Mouse (Mus musculus) urinary bladder, postnatal 36 days (tissue): ENCODE data around the gene Bcap29.
"Not testable (repeated sequence)": the region's sequence is repeated elsewhere in the genome, so short reads cannot be mapped to it uniquely, and the experiment has no call there.

Experiments used
- DNase-seq, 2 experiments: peaks; one replicate each; pipeline ENCODE4 v3.0.0; 2022; ENCODE audit warnings: low spot score in 2 of 2, mixed read lengths in 1 of 2

Bcap29 gene

DNA sequence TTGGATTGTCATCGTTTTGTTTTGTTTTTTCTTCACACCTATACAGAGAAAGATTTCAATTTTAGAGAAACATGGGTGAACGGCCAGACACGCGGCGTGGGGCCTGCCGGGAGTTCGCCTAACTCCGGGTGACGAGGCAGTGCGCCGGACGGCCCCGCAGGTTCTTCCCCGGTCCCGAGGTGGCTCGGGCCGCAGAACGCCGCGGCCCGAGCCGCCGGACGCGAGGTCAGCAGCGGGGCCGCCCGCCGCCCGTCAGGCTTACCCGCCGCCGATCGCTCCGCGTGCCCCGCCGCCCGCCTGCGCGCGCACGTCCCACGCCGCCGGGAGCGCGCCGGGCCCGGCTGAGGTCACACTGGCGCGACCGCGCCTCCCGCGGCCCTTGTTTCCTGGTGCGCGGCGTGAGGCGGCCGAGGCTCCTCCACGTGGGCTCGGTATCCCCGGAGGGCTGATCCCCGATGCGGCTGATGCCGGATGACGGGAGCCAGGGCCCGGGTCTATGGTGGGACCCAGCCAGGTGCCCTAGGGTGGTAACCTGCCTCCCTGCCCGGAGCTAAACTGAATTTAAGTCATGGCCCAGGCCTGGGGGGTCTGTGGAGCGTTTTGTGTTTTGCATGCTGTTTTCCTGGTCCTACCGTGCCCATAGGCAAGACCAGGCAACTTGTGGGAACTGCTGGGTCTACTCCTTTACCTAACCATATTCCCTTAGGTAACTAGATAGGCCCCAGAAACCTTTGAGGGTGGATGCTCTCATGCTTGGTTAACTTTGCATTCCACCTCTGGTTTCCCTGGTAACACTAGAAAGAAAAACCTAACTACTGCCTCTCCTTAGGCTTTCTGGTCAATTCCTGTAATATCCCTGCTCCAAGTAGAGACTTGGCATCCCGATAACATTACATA lies at the start of gene Bcap29:
Gene Bcap29 (minus strand): TSS at position 316 of the 897 bp plus-strand sequence.
- peak; percentile 60 to 78 for DNase-seq

DNA sequence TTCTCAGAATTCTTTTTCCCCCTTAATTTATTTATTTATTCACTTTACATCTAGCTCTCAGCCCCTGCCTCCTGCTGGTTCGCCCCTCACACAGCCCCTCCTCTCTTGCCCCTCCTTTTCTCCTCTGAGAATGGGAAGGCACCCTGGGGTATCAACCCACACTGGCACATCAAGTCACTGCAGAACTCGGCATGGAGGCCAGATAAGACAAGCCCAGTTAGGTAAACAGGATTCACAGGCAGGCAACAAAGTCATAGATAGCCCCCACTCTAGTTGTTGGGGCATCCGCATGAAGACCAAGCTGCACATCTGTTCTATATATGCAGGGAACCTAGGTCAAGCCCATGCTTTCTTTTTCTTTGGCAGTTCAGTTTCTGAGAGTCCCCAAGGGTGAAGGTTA lies 32.7 kb upstream of the Bcap29 start:
- DNase-seq, result no peak

DNA sequence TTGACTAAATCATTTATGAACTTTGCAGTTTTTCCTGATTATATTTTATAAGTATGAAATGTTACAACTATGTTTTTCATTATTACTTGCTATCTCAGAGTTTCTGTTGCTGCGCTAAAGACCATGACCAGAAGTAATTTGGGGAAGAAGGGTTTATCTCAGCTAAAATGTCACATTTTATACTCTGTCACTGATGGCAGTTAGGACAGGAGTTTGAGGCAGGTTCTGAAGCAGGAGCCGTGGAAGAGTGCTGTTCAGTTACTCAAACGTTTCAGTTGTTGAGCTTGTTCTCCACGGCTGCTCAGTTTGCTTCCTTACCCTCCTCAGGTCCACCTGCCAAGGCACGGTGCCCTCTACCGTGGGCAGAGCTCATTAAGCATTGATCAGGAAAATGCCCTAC lies 31.5 kb upstream of the Bcap29 start:
- DNase-seq, result no peak

DNA sequence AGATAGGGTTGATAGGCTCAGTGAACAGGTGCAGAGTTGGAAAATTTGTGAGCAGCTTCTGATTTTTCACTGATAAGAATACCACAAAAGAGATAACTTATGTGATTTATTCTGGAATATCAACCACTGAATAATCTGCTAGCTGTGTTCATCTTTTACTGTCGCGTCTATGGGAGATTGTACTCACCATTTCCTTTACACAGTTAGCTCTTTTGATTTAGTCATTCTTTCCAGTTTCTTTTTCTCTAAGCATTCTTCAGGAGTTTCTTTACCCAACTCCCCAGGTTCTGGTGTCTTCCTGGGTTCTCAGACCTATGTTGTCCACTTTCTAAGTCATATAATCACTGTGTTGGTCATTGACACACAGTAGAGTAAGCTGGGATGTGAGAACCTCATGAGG lies 22.4 kb upstream of the Bcap29 start:
- DNase-seq, result no peak

DNA sequence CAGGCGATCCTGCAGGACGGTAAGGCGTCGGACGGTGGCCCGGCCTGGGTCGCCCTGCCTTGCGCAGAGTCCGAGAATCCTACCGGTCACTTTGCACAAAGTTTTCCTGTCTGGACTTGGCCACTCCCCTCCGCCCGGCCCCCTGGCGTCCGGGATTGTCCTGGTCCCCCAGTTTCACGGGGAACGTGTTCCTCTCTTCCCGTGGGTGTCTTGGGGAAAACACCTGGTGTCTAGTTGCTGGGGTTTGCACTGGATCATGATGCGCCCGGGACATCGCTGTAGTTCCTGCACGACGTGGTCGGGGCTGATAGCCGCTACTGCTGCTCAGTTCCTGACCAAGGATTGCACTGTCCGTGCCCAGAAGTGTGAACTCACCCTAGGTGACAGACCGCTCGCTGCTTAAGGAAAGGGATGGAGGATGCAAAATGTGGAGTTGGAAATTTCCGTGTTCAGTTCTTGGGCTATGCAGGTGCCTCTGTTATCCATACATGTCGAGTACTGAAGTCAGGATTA lies 20.6 kb upstream of the Bcap29 start:
- DNase-seq, result no peak

DNA sequence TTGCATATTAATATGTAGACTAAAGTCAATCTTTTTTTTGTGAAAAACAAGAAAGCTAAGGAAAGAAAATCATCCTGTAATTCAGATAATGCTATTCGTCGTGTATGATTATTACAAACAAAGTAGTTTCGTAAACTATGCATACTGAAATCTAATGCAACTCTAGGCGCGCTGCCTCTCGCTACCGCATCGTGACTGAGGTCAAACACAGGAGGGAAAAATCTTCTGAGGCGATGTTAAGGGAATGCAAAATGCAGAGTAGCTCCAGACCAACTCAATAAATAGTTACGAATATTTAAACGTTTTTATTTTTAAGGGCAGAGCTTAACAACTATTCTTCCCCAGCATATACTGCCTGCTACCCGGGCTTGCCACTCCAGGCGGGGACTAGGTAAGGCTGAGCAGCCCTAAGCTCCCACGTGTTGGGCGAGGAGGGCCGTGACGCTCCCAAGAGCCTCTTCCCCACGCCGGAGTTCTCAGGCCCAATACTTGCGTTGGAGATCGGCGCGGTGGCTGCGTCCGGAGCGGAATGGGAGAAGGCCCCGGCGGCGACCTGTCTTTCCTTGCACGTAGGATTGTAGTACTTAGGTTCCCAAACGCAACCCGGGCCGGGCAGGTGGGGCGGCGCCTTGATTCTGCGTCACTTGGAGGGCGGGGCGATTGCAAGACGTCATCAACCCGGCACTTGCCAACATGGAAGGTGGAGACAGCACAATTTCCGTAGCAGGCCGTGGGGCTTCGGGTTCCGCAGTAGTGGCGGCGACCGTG lies 19.9 kb upstream of the Bcap29 start, which contains the start of the genes Dus4l and Cog5:
Gene Dus4l (minus strand): TSS at position 630 of the 768 bp plus-strand sequence.
Gene Cog5 (plus strand): TSS at position 673 of the 768 bp plus-strand sequence.
- peak; percentile 98 to 99 for DNase-seq

DNA sequence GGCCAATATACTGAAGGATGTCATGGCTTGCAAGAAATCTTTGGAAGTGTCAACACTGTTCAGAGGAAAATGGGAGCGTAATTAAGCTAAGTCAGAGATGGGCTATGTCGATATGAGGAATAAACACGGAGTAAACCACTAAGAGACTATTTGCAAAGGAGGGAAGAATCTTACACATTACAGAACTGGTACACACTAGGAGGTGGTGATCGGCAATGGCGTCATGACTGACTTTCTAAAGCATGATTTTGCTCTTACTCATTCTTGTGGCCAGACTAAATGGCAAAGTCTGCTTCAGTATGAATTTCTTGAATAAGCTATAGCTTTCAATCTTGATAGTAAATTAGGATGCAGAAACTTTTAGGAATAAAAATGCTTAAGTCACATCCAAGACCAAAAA lies 19.2 kb upstream of the Bcap29 start:
- DNase-seq, result no peak

DNA sequence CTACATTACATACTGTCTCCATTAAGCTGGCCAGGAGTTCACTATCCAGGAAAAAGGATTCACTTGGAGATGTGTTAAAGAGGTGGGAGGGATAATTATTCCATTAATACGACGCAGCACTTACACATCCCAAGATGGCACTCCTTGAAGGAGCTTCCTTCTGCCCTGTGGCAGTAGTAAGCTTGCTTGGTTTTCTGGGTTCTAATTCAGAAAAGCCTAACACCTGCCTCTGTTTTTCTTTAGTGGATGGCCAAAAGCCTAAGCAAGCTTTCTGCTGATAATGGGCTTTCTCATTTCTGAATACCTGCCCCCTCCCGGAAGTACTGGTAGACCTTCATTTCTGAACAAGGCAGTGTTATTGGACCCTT lies 766 bp upstream of the Bcap29 start:
- DNase-seq, result no peak

DNA sequence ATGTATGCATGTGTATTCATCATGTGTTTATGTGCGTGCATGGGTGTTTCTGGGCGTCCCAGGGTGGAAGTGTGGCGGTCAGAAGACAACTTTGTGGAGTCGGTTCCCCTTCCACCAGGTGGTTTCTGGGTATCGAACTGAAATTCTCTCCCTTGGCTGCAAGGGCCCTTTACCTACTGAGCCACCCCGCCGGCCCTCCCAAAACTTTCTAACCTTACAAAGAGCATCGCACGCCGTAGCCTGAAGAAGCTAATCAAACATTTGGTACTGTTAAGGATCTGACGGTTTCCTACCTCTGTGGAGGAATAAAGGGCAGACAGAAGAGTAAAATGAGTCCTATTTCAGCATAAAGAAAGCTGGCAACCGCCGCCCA lies 502 bp downstream of the Bcap29 start:
- peak; percentile 5 for DNase-seq

DNA sequence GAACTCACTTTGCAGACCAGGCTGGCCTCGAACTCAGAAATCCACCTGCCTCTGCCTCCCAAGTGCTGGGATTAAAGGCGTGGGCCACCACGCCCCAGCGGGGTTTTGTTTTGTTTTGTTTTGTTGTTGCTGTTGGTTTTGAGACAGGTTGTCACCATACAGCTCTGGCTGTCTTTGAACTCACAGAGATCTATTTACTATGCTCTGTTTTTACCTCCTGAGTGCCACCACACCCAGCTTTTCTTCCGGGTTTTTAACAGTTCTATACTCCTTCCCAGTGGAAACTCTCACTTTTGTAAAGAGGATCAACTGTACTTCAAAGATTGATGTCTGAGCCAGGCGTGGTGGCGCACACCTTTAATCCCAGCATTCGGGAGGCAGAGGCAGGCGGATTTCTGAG lies 6.1 kb downstream of the Bcap29 start:
- not testable (repeated sequence) for DNase-seq

DNA sequence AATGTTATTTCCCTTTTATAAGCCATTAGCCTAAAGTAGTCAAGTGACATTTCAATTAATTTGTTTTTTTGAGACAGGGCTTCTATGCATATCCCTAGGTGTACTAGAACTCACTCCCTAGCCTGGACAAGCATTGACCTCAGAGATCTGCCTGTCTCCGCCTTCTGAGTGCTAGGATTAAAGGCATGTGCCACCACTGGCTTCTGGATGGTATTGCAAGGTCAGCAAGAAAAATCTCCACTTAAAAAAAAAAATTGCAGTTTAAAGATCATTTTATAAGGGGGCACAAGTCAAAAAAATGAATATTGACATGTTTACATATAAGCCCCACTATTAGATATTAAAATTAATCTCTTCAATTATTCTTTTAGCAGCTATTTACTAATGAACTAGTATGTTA lies 9.4 kb downstream of the Bcap29 start:
- no peak for DNase-seq

DNA sequence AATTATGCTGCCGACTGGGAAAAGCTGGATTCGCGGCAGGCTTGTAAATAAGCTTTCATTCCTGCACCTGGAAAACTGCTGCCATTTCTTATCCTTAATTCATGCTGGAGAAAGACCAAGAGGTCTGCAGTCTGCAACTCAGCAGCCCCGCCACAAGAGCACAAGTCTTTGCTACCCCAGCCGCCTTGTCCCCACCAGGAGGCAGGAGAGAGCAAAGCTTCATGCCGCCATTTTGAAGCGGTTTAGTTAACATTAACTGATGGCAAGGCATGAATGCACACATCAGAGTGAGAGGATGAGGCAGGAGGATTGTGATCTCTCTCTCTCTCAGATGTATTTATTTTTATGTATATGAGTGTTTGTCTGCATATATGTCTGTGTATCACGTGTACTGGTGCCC lies 14.4 kb downstream of the Bcap29 start:
- DNase-seq, result no peak

DNA sequence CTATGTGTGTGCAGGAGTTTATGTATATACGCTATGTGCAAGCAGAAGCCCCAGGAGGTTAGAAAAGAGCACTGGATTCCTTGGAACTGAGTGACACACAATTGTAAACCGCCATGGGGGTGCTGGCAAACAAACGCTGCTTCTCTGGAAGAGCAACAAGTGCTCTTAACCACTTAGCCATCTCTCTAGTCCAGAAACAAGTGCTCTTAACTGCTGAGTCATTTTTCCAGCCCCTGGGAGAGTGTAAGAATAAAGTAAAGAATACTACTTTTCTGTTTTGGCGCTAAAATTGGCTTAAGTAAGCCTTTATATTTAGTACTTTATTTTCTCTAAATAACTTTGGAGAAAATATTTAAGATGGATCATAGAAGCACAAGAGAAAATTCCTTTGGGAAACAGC lies 21.1 kb downstream of the Bcap29 start:
- no peak for DNase-seq

DNA sequence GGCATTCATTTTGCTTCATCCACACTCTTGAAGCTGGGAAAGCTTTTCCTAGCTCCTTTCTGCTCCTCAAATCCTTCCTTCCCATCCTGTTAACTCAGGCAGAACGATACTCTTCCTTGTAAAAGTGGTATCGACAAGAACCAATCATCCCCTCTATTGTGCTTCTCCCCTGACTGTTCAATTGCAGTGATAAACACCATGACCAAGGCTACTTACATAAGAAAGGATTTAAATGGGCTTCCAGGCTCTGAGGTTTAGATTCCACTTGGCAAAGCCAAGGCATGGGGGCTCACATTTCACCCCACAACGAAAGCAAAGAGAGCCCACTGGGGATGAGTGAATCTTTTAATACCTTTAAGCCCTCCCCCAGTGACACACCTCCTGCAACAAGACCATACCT lies 26.3 kb downstream of the Bcap29 start:
- no peak for DNase-seq

DNA sequence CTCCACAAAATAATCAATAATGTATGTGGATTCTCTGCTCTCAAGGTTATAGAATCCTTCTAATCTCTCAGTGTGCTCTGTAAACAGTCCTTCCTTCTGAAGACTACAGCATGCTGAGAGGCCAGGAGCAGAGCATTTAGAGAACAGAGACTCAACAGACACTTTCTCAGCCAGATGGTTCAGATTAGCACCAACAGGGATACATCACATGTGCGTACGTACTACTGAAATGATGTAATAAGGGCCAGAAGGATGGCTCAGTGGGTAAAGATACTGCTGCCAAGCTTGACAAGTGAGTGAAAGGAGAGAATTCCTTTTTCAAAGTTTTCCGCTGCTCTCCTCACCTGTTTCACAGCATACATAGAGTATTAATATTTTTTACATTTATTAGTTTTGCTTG lies 29.6 kb downstream of the Bcap29 start:
- no peak for DNase-seq

DNA sequence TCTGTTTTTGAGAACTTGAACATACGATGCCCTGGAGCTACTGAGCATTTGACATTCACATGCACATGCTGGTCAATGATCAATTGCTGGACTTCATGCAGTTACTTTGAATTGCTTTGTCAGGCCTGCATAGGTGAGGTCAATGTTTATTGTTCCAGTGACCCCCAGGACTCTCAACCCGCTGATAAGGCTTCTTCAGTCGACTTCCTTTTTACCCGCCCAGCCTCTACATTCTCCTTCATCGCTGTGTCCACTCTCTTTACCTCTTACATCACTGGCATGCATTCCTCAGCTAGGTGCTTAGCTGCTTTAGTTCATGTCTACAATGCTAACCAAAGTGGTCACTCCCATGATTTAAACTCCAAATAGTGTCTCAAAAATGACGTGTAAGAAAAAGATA lies 30.9 kb downstream of the Bcap29 start:
- DNase-seq, result no peak

DNA sequence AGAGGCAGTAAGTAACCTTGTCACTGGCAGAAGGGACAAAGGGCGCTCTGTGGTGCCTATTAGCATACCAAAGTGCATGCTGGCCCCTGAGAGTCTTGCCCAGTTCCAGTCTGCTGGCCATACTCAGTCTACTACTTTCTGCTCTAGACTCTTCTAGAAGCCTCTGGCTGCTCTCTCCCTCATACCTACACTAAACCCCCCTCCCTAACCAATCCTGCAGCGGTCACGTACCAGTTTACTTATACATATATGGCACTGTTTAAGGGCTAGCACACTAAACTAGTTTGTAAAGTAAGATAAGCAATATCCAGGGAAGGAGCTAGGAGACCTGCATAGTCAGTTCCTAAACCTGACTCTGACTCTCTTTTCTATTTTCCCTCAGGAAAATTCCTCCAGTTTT lies 40.2 kb downstream of the Bcap29 start:
- DNase-seq, result no peak

DNA sequence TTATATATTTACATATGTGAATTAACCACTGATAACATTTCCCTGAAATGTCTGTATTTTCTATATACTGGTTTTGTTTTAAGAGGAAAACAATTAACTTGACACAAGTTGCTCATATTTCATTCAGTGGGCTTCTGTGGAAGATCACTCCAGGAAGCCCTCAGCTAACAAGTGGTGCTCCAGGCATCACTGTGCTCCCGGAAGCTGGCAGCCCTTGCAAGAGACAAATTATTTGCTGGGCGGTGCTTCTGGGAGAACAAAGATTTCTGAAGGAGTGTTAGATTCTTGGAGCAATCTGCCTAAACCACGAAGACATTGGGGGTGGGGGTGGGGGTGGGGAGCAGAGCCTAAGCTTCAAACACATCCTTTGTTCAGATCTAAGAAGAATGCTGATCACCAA lies 42.4 kb downstream of the Bcap29 start:
- DNase-seq, result no peak

DNA sequence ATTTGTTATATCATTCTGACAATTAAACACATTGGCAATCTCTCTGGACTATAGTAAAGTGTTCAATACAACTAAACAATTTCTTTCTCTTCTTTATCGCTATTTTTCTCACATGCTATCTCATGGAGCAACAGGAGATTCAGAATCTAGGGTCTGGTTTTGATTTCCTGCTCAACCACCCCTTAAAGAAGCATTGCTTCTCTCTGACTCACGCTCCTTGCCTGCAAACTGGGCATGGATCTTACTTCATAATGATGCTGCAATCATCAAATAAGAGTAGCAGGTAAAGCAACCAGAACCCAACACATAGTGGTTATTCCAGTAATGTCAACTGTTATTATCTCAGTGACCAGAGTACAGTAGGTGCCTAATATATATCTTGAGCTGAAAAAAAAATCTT lies 50.7 kb downstream of the Bcap29 start:
- DNase-seq, result no peak

DNA sequence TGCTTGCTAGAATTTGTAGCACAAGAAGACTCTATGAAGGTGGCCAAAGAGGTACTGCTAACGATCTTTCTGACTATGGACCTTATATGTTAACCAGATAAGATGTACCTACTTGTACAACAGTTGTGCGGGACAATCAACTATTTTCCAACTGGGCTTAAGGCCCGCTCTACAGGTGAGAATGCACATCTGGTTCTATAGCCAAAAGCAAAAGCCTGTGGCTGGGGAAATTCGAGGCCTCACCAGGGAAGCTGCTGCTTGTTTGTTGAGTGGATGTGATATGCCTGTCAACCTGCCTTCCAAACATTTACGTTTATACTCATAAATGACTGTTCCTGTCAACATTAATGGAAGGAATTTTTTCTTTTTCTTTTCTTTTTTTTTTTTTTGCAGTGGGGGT lies 52.4 kb downstream of the Bcap29 start:
- no peak for DNase-seq

DNA sequence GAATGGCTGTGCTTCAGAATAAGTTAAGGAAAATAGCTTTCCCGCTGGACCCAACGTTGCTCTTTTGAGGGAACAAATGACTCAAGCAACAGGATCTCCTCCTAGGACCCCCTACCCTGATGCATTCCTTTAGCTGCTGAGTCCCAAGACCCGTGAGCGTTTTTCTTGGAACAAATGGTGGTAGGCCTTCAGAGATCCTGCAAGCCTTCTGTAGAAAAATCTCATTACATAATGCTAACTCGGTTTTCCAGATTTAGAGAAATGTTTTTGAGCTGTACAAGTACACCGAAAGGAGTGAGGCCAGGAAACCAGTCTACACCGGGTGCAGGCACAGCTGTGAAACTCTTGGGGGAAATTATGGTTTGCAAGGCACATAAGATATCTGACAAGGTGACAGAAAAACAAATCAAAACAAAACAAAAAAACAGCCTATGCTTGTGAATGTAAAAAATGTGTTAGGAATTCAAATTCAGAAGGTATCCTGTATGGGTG lies 53.1 kb downstream of the Bcap29 start:
- no peak for DNase-seq

DNA sequence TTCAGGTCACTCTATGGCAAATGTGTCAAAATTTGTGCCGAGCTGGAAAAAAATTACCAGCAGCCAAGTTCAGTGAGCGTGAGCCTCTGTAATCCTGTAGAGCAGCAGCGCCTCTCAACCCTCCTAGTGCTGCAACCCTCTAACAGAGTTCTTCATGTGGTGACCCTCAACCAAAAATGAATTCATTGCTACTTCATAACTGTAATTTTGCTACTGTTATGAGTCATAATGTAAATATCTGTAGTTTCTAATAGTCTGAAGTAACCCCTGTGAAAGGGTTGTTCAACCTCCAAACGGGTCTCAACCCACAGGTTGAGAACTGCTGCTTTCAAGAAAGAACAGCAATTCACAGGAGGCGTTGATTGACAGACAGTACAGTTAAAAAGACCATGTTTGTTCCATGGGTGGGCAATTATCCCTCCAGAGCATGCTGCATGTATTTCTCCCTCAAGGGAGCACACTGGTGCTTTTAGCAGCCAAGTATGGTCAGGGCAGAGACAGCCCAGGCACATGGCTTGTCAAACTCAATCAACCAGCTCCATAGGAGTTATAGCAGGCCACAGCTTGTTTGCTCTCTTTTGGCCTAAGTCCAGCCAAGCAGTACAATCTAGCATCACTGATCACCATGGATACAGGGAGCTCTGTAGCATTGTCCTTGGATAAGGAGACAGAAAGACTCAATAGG lies 53.7 kb downstream of the Bcap29 start:
- DNase-seq, result no peak
